Mouse (Mus musculus): ENCODE results near the gene Adh1. TPM values are rescaled to one million over a fixed set of nuclear protein-coding genes. Genes with fewer than 3 reads are reported as not detected.

Adh1 gene
- total RNA-seq (2021) = 10 to 100 TPM; 18.0 to 28.7 TPM
- long read RNA-seq, experiment 1, transcript Adh1-201 (9 exons, 1,492 nt) = major isoform, 15 of 17 reads
- long read RNA-seq, experiment 1, partial matches to known transcripts = 2 of 17 reads
- long read RNA-seq, experiment 1, other reads (novel, unspliced or antisense) = 0 of 17 reads
- long read RNA-seq, experiment 2, transcript Adh1-201 (9 exons, 1,492 nt) = major isoform, 9 of 10 reads
- long read RNA-seq, experiment 2, partial matches to known transcripts = 1 of 10 reads
- long read RNA-seq, experiment 2, other reads (novel, unspliced or antisense) = 0 of 10 reads

DNA sequence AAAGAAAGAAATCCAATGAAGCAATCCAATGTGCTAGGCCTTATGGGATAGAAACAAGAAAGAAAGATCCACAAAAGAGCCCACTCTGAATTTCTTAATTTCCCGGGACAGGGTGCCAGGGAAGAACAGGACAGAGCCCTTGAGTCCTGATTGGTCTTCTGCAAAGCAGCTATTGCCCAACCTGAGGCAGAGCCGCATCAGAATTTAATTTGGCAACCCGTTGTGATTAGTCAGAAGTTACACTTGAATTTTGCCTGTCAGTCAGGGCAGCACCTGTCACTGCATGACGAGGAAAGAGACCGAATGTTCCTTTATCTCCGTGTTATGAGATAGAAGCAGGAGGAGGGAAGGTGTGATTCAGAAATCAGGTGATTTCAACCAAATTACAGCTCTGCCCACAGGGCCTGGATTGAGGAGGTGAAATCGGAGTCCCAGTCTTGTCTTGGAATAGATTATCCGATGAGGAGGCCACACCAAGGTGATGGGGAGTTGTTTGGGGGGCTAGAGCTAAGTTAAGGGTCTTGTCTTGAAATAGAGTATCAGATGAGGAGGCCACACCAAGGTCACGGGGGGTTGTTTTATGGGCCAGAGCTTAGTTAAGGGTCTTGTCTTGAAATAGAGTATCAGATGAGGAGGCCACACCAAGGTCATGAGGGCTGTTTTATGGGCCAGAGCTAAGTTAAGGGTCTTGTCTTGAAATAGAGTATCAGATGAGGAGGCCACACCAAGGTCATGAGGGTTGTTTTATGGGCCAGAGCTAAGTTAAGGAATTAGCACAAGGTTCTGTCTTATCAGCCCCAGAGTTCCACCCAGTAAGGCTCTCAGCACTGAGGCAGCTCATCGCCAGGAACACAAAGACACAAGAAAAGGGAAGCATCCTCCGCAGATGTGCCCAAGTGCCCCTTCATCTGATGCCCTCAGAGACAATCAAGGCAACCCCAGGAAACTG lies at the start of gene Adh1:
Gene Adh1 (plus strand): TSS at position 271 of the 949 bp plus-strand sequence.
- no peak for DNase-seq (ENCODE audit: low spot score)

DNA sequence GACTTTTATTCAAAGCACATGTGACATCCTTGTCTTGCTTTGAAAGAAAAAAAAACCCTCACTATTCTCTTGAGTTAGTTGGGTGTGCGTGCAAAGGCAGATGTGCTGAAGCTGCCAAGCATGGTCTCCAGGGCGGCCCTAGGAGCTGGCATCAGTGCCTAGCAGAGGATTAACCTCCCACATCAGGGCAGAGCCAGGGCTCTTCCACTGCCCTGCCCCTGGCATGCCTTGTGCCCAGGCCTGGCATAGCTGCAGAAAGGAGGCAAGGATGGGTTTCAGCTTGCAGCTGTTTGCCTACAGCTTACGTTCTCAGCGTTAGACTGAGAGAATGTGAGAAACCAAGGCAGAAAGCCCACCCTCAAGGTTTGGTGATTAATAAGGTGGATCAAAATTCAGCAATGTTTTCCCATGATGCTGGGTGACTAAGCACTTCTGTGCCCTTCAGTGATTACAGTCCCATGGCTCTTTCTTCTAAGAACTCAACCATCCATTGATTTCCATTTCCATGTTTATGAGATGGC lies 48.3 kb upstream of the Adh1 start:
- DNase-seq (ENCODE audit: low spot score) = no peak

DNA sequence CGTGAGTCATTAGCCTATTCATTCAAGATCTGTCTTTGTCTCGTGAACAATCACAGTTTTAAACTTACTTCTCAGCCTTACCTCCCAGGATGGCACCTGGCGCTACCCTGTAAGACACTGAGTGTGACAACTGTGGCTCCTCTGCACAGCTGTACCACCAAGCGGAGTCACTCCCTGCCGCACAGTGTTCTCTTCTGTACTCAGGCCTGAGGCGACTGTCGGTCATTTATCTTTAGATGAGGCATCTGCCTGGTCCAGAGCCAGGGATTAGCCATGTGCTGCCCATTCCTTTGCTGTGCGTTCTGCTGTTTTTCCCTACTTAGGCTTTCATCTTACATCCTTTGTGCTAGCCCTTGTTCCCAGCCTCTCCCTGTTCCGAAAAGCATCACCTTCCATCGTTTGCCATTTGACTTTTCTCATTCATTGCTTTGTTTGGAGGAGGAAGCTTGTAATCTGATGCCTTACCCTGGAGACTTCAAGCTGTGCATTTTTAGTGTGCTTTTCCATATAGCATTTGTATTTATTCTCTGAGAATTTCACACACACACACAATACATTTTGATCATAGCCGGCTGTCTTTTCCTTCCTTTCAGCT lies 45.3 kb upstream of the Adh1 start:
- DNase-seq (ENCODE audit: low spot score) = no peak

DNA sequence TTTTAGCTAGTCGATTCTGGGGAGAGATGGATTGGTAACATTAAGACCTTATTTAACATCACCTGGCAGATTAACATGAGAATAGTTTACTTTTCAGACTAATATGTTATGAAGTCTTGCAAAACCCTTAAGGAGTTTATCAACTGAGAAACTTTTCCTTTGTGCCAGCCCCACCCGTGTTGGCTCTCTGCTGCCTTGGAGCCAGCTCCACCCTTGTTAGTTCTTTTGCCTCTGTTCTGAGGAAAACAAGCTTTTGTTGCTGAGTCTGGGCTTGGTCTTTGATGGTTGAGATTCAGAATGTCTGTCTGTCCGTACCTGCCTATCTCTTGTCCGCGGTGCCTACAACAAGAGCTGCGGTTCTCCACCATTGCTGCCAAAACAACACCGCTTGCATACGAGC lies 44.7 kb upstream of the Adh1 start:
- no peak for DNase-seq (ENCODE audit: low spot score)

DNA sequence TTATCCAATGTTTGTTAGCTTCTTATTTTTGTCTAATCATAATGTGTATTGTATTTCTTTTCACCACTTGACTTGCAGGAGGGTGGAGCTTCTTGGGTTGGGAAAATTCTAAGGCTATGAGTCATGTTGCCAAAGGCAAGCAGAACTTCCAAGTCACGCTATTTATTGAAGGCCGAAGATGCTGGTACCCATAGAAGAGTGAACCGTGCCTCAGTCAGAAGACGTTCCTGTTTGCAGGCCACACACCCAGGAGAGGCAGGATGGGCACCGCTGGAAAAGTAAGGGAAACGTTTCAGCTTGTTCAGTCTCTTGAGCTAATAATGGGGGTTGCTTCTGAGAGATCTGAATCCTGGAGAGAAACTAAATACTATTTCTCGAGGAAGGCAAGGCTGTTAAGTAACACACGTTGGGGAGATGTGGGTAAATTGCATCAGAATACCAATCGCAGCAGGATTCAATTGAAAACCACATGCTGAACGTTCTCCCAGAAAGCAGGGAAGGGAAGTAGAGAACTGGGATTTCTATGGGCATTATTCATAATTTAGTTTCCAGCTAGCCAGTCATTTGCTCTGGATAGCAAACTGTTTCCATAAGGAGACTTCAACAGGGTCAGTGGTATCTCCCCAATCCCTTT lies 43.0 kb upstream of the Adh1 start, which contains the start of gene Adh7:
Gene Adh7 (plus strand): TSS at position 130 of the 634 bp plus-strand sequence.
- no peak for DNase-seq (ENCODE audit: low spot score)

DNA sequence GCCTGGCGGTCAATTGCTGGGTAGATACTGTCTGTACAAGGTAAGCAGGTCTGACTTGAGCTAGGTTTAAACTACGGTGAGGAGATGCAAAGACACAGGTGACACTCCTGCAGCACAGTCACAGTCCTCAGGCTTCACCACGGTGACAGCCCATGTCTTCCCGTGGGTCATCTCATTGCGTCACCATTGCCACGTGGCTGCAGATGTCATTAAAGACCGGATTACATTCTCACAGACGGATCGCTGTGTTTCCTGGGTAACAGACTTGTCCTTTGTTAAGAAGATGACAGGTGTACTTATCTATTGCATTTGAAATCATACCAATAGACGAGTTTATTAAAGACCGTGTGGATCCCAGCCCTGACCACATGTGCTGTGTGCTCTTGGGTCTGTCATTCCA lies 39.7 kb upstream of the Adh1 start:
- no peak for DNase-seq (ENCODE audit: low spot score)

DNA sequence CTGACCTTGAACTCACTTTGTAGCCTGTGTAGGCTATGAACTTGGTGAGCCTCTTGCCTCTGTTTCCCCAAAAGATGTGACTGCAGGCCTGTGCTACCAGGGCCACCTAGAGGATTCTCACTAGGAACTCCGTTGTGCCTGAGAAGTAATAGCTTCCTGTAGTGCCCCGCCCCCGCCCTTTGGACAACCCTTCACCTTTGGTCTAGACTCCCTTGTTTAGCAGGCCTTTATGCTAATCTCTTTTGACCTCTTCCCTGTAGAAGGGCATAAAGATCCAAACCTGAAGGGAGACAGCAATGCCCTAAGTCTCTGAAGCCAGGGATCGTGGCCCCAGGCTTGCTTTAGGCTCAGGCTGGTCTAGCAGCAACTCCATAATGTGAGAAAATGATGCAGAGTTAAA lies 38.3 kb upstream of the Adh1 start:
- DNase-seq (ENCODE audit: low spot score) = no peak

DNA sequence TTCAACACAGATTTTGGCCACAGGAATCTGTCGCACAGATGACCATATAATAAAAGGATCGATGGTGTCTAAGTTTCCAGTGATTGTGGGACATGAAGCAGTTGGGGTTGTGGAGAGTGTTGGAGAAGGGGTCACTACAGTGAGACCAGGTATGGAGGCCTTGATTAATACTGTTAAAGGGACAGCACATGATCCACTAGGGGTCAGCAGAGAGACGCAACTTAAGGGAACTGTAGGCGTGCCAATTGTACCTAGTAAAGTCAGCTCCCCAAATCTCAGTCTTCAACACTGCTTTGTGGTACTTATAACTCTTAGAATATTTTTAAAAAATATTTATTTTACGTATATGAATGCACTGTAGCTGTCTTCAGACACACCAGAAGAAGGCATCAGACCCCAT lies 37.8 kb upstream of the Adh1 start:
- DNase-seq (ENCODE audit: low spot score) = peak; percentile 81

DNA sequence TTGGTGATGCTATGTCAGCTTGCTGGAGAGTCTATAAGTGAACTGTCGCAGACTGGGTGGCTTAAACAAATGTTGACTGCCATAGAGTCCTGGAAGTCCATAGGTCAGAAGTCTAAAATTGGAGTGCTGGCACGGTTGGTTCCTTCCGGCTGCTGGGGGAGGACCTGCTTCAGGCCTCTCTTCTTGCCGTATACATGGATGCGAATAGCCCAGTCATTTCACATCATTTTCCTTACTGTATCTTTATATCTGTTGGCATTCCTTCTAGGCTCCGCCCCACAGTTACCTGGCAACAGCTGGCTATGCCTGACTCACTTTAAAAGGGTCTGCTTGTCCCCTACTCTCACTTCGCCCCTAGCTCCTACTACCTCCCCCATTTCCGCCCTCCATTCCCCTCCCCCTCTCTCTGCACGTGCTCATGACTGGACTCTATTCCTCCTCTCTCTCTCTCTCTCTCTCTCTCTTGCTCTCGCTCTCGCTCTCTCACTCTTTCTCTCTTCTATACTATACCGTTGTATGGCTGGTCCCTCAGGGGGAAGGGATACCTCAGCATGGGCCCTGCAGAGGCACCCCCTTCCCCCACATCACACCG lies 36.3 kb upstream of the Adh1 start:
- no peak for DNase-seq (ENCODE audit: low spot score)

DNA sequence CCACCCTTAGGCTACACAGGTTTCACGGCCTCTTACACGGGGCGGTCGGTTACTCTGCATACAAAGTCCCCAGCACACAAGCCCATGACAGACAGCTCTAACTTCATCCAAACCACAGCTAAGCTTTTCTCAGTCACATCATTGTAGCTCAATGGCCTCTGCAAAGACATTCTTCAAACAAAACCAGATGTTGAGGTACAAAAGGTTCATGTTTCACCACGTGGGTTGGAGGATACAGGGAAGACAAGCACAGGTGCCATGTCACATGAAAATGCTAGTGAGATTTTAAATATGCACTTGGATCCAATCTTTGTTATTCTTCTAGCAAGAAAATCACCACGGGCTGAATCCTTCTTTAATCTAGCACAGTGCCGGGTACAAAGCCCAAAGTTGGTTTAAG lies 35.5 kb upstream of the Adh1 start:
- no peak for DNase-seq (ENCODE audit: low spot score)

DNA sequence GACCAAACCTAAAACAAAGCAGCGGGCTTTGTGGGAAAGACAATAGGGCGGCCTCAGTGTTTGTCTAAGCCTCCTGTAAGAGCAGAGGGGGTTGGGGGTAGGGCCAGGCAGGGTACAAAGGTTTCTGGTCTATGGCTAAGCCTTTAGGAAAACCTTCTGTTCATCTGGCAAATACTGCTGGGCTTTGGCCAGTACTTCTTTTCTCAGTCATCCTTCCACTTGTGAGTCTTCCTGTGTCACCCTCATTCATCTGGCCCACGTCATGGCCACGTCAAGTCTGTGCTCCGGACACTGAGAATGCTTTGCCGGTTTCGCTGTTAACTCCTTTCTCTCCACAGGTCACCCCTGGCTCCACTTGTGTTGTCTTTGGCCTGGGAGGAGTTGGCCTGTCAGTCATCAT lies 34.9 kb upstream of the Adh1 start:
- DNase-seq (ENCODE audit: low spot score) = no peak

DNA sequence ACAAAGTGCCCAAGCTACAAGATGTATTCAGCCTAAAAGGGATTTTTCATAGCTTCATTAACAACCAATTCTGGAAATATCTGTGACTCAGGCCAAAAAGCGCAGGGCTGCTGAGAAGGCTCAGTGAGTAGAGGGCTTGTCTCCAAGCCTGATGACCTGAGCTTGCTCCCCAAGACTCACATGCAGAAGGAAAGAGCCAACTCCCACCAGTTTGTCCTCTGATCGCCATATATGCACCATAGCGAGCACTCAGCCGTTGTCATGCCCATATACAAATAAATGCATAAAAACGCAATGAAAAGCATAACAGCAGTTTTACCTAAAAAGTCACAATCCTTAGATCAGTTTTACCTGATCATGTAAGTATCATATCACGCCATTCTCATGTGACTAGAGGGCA lies 34.3 kb upstream of the Adh1 start:
- no peak for DNase-seq (ENCODE audit: low spot score)

DNA sequence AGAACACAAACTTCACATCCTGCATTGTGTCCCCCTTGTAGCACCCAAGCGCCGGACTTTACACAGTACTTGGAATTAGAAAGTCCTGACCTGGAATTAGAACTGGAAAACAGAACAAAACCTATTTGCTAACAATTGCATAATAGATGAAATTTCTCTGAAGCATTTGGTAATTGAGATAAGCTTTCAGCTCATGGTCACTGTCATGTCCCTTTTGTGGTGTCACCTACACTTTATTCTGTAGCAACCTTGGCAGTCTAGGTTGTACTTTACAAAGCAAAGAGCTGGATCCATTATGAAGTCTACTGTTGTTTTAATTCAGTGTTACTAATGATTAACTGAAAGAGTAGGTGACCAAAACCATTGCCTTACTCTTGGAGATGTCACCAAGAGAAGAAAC lies 33.7 kb upstream of the Adh1 start:
- DNase-seq (ENCODE audit: low spot score) = no peak

DNA sequence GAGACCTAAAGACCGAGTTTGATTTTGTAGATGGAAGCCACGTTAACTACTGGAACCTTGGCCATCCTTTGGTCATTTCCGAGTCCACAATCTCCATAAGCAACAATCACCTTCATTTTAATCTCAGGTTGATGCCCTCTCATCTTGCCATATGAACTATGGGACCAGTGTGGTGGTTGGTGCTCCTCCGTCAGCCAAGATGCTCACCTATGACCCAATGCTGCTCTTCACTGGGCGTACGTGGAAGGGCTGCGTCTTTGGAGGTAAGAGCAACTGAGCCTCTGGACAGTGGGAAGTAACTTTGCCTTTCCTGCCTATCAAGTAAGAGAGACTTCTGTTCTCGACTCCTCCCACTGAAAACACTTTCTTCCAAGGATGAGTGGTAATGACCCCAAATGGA lies 33.0 kb upstream of the Adh1 start:
- DNase-seq (ENCODE audit: low spot score) = no peak

DNA sequence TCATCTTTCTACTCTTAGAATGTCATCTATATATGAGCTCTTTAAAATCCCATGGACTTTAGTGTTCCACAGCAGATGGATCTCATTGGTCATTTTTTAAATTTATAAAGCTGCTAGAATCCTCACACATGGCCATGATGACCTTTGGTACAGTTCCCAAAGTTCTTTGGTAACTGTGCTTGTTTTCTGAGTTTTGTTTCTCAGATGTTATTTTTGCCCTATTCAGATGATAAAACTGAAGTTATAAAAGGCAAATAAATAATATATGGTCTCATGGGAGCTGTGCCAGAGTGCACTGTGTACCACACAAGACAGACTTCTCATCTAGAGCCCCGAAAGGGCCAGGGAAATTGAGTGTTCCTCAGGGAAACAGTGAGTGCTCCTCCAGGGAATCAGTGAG lies 31.3 kb upstream of the Adh1 start:
- DNase-seq (ENCODE audit: low spot score) = no peak

DNA sequence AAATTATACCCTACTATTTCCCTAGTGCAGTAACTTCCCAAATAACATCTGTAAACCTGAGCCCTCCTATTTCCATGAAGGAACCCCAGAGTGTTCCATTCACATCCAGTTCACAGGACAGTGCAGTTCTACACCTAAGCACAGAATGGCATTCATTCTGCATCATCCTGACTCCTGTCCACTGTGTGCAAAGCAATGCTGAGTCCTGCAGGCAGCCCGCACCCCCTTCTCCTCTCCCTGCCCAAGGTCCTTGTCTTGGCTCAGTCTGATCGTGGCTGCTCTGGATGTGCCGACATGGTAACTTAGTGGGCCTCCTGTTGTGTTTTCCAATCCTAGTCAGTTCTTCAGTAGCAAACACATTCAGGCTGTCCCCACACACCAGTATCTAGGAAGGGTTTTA lies 30.5 kb upstream of the Adh1 start:
- no peak for DNase-seq (ENCODE audit: low spot score)

DNA sequence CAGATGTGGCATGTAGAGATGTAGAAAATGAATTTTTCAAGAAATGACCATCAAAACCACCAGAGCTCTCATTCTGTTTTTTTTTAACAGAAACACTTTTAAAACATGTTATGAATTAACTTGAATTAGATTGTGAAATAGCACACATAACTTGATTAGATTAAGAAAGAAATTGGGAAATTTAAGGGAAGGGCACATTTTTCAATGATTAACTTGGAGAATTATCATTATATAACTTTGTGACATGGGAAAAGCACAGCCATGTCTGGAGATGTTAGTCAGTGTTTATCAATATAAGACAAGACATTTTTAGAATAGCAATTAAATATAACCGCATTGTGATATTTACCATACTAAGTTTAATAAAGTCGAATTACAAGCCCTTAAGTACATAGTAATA lies 29.3 kb upstream of the Adh1 start:
- DNase-seq (ENCODE audit: low spot score) = no peak

DNA sequence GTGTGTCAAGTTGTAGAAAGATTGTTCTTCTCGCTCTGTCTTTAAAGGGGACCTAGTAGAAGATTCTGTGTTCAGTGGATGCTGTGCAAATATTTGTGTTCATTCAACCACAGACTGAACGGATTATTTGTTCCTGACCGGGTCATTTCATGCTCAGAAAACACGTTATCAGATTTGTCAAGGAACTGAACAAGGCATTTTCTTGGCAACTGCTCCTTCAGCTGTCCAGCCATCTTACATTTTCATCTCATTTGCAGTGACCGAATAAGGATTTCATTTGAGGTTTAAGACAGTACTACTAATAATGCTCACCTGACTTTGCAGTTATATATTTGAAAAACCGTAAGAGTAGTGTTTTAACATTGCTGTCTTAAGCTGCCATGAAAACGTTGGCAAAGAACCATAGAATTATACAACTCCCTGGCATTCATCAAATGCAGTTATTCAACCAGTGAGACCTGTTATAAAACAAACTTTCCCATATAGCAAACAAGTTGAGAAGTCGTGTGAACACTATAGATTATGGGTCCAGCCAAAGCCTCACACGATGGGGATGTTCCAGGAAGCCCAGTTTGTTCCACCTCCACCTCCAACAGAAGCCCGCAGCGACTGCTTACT lies 24.1 kb upstream of the Adh1 start:
- DNase-seq (ENCODE audit: low spot score) = no peak

DNA sequence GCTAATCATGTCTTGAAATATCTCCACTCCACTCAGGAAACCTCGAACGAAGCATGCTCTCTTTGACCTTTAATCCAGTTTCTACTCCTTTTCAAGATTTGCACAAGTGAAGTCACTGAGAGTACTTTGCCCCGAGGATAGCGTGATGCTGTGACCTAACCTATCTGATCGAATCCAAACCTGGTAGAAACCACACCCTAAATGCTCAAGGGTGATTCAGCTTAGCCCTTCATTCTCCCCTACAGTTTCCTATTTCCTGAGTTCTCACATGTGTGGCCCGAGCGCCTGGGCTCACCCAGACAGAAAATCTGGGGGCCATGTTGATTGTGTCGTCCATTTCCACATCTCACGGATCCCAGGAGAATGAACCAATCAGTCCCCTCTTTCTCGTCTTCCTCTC lies 22.7 kb upstream of the Adh1 start:
- no peak for DNase-seq (ENCODE audit: low spot score)

DNA sequence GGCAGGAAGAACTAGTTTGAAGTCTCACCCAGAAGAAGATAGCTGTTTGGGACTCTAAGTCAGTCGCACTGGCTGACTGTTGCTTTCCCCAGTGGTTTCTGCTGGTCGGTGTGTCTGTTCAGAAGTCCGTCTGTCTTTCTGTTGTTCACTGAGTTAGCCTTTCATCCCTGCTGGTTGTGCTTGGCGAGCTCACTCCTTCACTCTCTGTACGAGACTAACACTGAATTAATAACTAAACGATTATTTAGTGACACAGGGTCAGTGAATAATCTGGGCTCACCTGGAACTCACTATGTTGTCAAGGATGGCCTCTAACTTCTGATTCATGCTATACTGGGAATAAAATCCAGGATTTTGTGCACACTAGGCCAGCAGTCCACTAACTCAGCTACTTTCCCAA lies 21.3 kb upstream of the Adh1 start:
- no peak for DNase-seq (ENCODE audit: low spot score)

DNA sequence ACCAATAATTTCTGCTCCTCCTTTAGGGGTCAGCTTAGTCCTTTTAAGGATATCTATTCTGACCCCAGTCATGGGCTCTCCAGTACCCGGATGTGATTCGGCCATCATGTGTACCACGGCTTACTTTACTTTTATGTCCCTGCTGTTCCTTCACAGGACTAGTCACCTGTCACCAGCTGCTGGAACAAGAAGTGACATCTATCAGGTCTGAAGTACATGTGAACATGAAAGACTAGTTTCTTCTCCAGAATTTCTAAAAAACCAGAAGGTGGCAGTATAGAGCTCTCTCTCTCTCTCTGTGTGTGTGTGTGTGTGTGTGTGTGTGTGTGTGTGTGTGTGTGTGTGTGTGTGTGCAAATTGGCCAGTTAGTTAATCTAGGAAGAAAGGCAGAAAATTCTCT lies 20.4 kb upstream of the Adh1 start:
- DNase-seq (ENCODE audit: low spot score) = no peak
